Mouse (Mus musculus) erythroblast, adult 5-6 weeks (primary cell): ENCODE data around the gene Plod3. TPM values are rescaled to one million over a fixed set of nuclear protein-coding genes. Genes with fewer than 3 reads are reported as not detected.

Source experiments
- total RNA-seq, 2 experiments: library from RNA; stranded (forward) in 1 of 2; stranded (reverse) in 1 of 2; fragments of 150-400 nt in 1 of 2; fragments of 200-764, 138-1000 nt in 1 of 2; gene quantifications; 2 replicates each; pipeline versions ENCODE4 v1.2.3 to v1.2.4; 2015 to 2017; ENCODE audit warnings: low replicate concordance in 2 of 2

Plod3 gene
- total RNA-seq, 2 experiments from 2014 or later: 19.2 to 36.1 TPM

Other genes starting within 250 kb of the Plod3 start
- not detected in 2 replicates for gene Col26a1, start 103.8 kb upstream of the Plod3 start, total RNA-seq (2015; ENCODE audit: low replicate concordance)
- gene Col26a1, start 103.8 kb upstream of the Plod3 start, total RNA-seq (2017; ENCODE audit: low replicate concordance): not detected in 2 replicates
- 1.7 and 4.8 TPM in 2 replicates for gene Ift22, start 78.9 kb upstream of the Plod3 start, total RNA-seq (2015; ENCODE audit: low replicate concordance)
- gene Ift22, start 78.9 kb upstream of the Plod3 start, total RNA-seq (2017; ENCODE audit: low replicate concordance): 0.28 and 1.3 TPM in 2 replicates
- 160 and 175 TPM in 2 replicates for gene Fis1, start 33.7 kb upstream of the Plod3 start, total RNA-seq (2015; ENCODE audit: low replicate concordance)
- 65.3 and 70.5 TPM in 2 replicates for gene Fis1, start 33.7 kb upstream of the Plod3 start, total RNA-seq (2017; ENCODE audit: low replicate concordance)
- gene Cldn15, start 20.4 kb upstream of the Plod3 start, total RNA-seq (2015; ENCODE audit: low replicate concordance): 5.8 and 14.0 TPM in 2 replicates
- 11.0 and 19.1 TPM in 2 replicates for gene Cldn15, start 20.4 kb upstream of the Plod3 start, total RNA-seq (2017; ENCODE audit: low replicate concordance)
- 24.4 and 32.2 TPM in 2 replicates for gene Znhit1, start 1.0 kb downstream of the Plod3 start, total RNA-seq (2015; ENCODE audit: low replicate concordance)
- 15.8 and 17.7 TPM in 2 replicates for gene Znhit1, start 1.0 kb downstream of the Plod3 start, total RNA-seq (2017; ENCODE audit: low replicate concordance)
- not detected in 2 replicates for gene Vgf, start 39.4 kb downstream of the Plod3 start, total RNA-seq (2015; ENCODE audit: low replicate concordance)
- gene Vgf, start 39.4 kb downstream of the Plod3 start, total RNA-seq (2017; ENCODE audit: low replicate concordance): not detected in 2 replicates
- gene Ap1s1, start 59.1 kb downstream of the Plod3 start, total RNA-seq (2015; ENCODE audit: low replicate concordance): 2.3 and 3.5 TPM in 2 replicates
- 5.2 and 10.3 TPM in 2 replicates for gene Ap1s1, start 59.1 kb downstream of the Plod3 start, total RNA-seq (2017; ENCODE audit: low replicate concordance)
- gene Serpine1, start 85.2 kb downstream of the Plod3 start, total RNA-seq (2015; ENCODE audit: low replicate concordance): 0.21 TPM in 1 of 2 replicates, not detected in the other
- 0.84 TPM in 1 of 2 replicates, not detected in the other for gene Serpine1, start 85.2 kb downstream of the Plod3 start, total RNA-seq (2017; ENCODE audit: low replicate concordance)
- 128 and 178 TPM in 2 replicates for gene Trim56, start 129.2 kb downstream of the Plod3 start, total RNA-seq (2015; ENCODE audit: low replicate concordance)
- 253 and 303 TPM in 2 replicates for gene Trim56, start 129.2 kb downstream of the Plod3 start, total RNA-seq (2017; ENCODE audit: low replicate concordance)
- gene Muc3, start 162.3 kb downstream of the Plod3 start, total RNA-seq (2015; ENCODE audit: low replicate concordance): not detected in 2 replicates
- gene Muc3, start 162.3 kb downstream of the Plod3 start, total RNA-seq (2017; ENCODE audit: low replicate concordance): not detected in 2 replicates
- gene Muc3a, start 225.4 kb downstream of the Plod3 start, total RNA-seq (2015; ENCODE audit: low replicate concordance): 1.9 TPM in 1 of 2 replicates, not detected in the other
- not detected in 2 replicates for gene Muc3a, start 225.4 kb downstream of the Plod3 start, total RNA-seq (2017; ENCODE audit: low replicate concordance)